Mouse (Mus musculus) left cerebral cortex, adult 11 months (tissue): ENCODE measurements around the gene Rsrc2.

Experiments
- DNase-seq: peaks from one replicate; pipeline ENCODE4 v3.0.0; 2022; ENCODE audit warnings: low spot score

The Rsrc2 gene

GRCm38 (mm10) chr5:123696244-123696643 is 53.0 kb downstream of the Rsrc2 start:
- DNase-seq = no peak

GRCm38 (mm10) chr5:123694468-123694867 is 54.7 kb downstream of the Rsrc2 start:
- no peak for DNase-seq

- no peak for DNase-seq
Observed at GRCm38 (mm10) chr5:123684221-123685144, 64.7 kb downstream of the Rsrc2 start, which contains the start of gene Clip1. Clip1 (minus strand) TSS chr5:123684618.

- no peak for DNase-seq
Observed at GRCm38 (mm10) chr5:123683377-123684220, 65.6 kb downstream of the Rsrc2 start.

- no peak for DNase-seq
Observed at GRCm38 (mm10) chr5:123683043-123683376, 66.2 kb downstream of the Rsrc2 start.

- no peak for DNase-seq
Observed at GRCm38 (mm10) chr5:123682372-123682771, 66.8 kb downstream of the Rsrc2 start.

- DNase-seq = no peak
Observed at GRCm38 (mm10) chr5:123679546-123680263, 69.5 kb downstream of the Rsrc2 start.

- no peak for DNase-seq
Observed at GRCm38 (mm10) chr5:123679106-123679505, 70.1 kb downstream of the Rsrc2 start.
